ENCODE assay signal across 17 mouse cellular contexts in genomic region chr4:142517478-142518455, GRCm38 (mm10).
A peak's percentile ranks its signal among the peaks of the same experiment; 100 is the strongest.
DNase-seq lines count a peak whose midpoint lies in the region; ATAC-seq lines count a peak whose summit lies in the region.
"Had no signal": no experiment of that assay in that cellular context is flagged by ENCODE, and none has a peak within 500 bp of the region (broad histone marks: within the 10 kb centered on the region; RNA-seq: fewer than 3 reads in every experiment).

No protein-coding gene starts in this region.

- peaks cover 1% of the 10 kb centered on the region; the same call in 1 of the 2 replicates for H3K9me3 ChIP-seq in forebrain, embryonic 12.5 days
- no peaks in the 10 kb centered on the region for H3K9me3 ChIP-seq in forebrain, embryonic 11.5 days (ENCODE audit: control insufficient read depth, low read length)
- H3K9me3 ChIP-seq in forebrain, embryonic 14.5 days (replicated peaks; ENCODE audit: control insufficient read depth, low read length) = no peaks in the 10 kb centered on the region
- no peaks in the 10 kb centered on the region for H3K9me3 ChIP-seq in hindbrain, embryonic 14.5 days (ENCODE audit: control insufficient read depth, low read length)
- no peaks in the 10 kb centered on the region for H3K9me3 ChIP-seq in midbrain, embryonic 14.5 days (ENCODE audit: control insufficient read depth, low read length)
- H3K9me3 ChIP-seq: limb, embryonic 10.5 days had no signal

- H3K4me3 ChIP-seq in forebrain, embryonic 12.5 days (replicated peaks) = no peak overlapping the region
- H3K4me3 ChIP-seq in forebrain, embryonic 11.5 days (ENCODE audit: low read depth, low read length) = no peak overlapping the region
- no peak overlapping the region for H3K4me3 ChIP-seq in forebrain, embryonic 14.5 days (ENCODE audit: low read depth, low read length)
- H3K4me3 ChIP-seq in hindbrain, embryonic 14.5 days (replicated peaks; ENCODE audit: low read length) = no peak overlapping the region
- no peak overlapping the region for H3K4me3 ChIP-seq in midbrain, embryonic 14.5 days (replicated peaks; ENCODE audit: low read depth, low read length)
- H3K4me3 ChIP-seq: erythroblast, embryonic 14.5 days; limb, embryonic 10.5 days; liver, embryonic 15.5 days had no signal

- no peaks in the 10 kb centered on the region for H3K27me3 ChIP-seq in forebrain, embryonic 12.5 days
- H3K27me3 ChIP-seq in forebrain, embryonic 11.5 days (ENCODE audit: control insufficient read depth, insufficient read depth, low read length) = no peaks in the 10 kb centered on the region
- no peaks in the 10 kb centered on the region for H3K27me3 ChIP-seq in forebrain, embryonic 14.5 days (replicated peaks; ENCODE audit: control insufficient read depth, insufficient read depth, low read length)
- no peaks in the 10 kb centered on the region for H3K27me3 ChIP-seq in hindbrain, embryonic 14.5 days (ENCODE audit: control insufficient read depth, insufficient read depth, low read length)
- no peaks in the 10 kb centered on the region for H3K27me3 ChIP-seq in midbrain, embryonic 14.5 days (ENCODE audit: control insufficient read depth, insufficient read depth, low read length)
- H3K27me3 ChIP-seq: liver, embryonic 15.5 days; Patski had no signal

- no peak overlapping the region for H3K27ac ChIP-seq in forebrain, embryonic 12.5 days
- no peak overlapping the region for H3K27ac ChIP-seq in forebrain, embryonic 11.5 days (ENCODE audit: low read depth, low read length)
- 0 out of 2 replicates have a peak overlapping the region, but pooled peaks have one; percentile 44 for H3K27ac ChIP-seq in forebrain, embryonic 14.5 days (ENCODE audit: low read depth, low read length)
- peak overlapping the region; percentile 39; the same call in 1 of the 2 replicates for H3K27ac ChIP-seq in hindbrain, embryonic 14.5 days
- H3K27ac ChIP-seq in midbrain, embryonic 14.5 days (replicated peaks; ENCODE audit: low read depth, low read length) = peak overlapping the region; percentile 37; the same call in 1 of the 2 replicates
- H3K27ac ChIP-seq: limb, embryonic 10.5 days; liver, embryonic 15.5 days; macrophage; stomach, postnatal 0 days had no signal

- DNase-seq in forebrain, embryonic 11.5 days (ENCODE audit: low spot score) = no peak
- DNase-seq in forebrain, embryonic 14.5 days (ENCODE audit: low spot score) = peak; percentile 58
- DNase-seq in hindbrain, embryonic 14.5 days (ENCODE audit: low spot score) = peak; percentile 48
- peak; percentile 68 for DNase-seq in midbrain, embryonic 14.5 days
- no peak for DNase-seq in ovary, adult 18-20 months (ENCODE audit: low spot score)
- DNase-seq in embryo, embryonic 10.5 days (ENCODE audit: low spot score) = no peak
- DNase-seq in embryo, embryonic 10 days (ENCODE audit: low spot score) = no peak
- DNase-seq: gastrocnemius, postnatal 14 days; kidney, postnatal 36 days had no signal

- no peak overlapping the region for H3K9ac ChIP-seq in forebrain, embryonic 12.5 days
- no peak overlapping the region for H3K9ac ChIP-seq in forebrain, embryonic 11.5 days (ENCODE audit: low read length)
- no peak overlapping the region for H3K9ac ChIP-seq in forebrain, embryonic 14.5 days (ENCODE audit: low read length)
- H3K9ac ChIP-seq in hindbrain, embryonic 14.5 days = no peak overlapping the region
- no peak overlapping the region for H3K9ac ChIP-seq in midbrain, embryonic 14.5 days (replicated peaks; ENCODE audit: low read length)
- H3K9ac ChIP-seq: liver, embryonic 15.5 days had no signal

- H3K4me1 ChIP-seq in forebrain, embryonic 12.5 days = peaks cover 12% of the 10 kb centered on the region
- no peaks in the 10 kb centered on the region for H3K4me1 ChIP-seq in forebrain, embryonic 11.5 days (replicated peaks; ENCODE audit: control insufficient read depth, insufficient read depth, low read length)
- H3K4me1 ChIP-seq in forebrain, embryonic 14.5 days (ENCODE audit: control insufficient read depth, insufficient read depth, low read length) = no peaks in the 10 kb centered on the region
- H3K4me1 ChIP-seq in hindbrain, embryonic 14.5 days (replicated peaks; ENCODE audit: control insufficient read depth, insufficient read depth, low read length) = peaks cover 11% of the 10 kb centered on the region
- H3K4me1 ChIP-seq in midbrain, embryonic 14.5 days (ENCODE audit: control insufficient read depth, insufficient read depth, low read length) = peaks cover 12% of the 10 kb centered on the region
- H3K4me1 ChIP-seq: limb, embryonic 10.5 days; liver, embryonic 15.5 days had no signal

- ATAC-seq in forebrain, embryonic 12.5 days (ENCODE audit: low FRiP score) = 0 out of 2 replicates have a peak, but pooled peaks have one; percentile 14
- no peak for ATAC-seq in forebrain, embryonic 11.5 days (replicated peaks; ENCODE audit: low FRiP score)
- peak; percentile 34; the same call in 1 of the 2 replicates for ATAC-seq in forebrain, embryonic 14.5 days
- peak; percentile 66; the same call in 1 of the 2 replicates for ATAC-seq in hindbrain, embryonic 14.5 days (ENCODE audit: low FRiP score)
- ATAC-seq in midbrain, embryonic 14.5 days (ENCODE audit: low FRiP score, low TSS enrichment) = no peak
- ATAC-seq: inflammation-experienced regulatory T-cells, adult 6 months; Patski had no signal

- 64% methylated on average over 21 of the region's 21 CpGs for WGBS in forebrain, embryonic 12.5 days
- WGBS in forebrain, embryonic 11.5 days = 76% methylated on average over 21 of the region's 21 CpGs
- 66% methylated on average over 21 of the region's 21 CpGs for WGBS in forebrain, embryonic 14.5 days
- 50% methylated on average over 21 of the region's 21 CpGs for WGBS in hindbrain, embryonic 14.5 days
- 53% methylated on average over 21 of the region's 21 CpGs for WGBS in midbrain, embryonic 14.5 days

- no peaks in the 10 kb centered on the region for H3K36me3 ChIP-seq in forebrain, embryonic 12.5 days (replicated peaks)
- no peaks in the 10 kb centered on the region for H3K36me3 ChIP-seq in forebrain, embryonic 11.5 days (ENCODE audit: control insufficient read depth, insufficient read depth, low read length)
- no peaks in the 10 kb centered on the region for H3K36me3 ChIP-seq in forebrain, embryonic 14.5 days (ENCODE audit: control insufficient read depth, insufficient read depth, low read length)
- no peaks in the 10 kb centered on the region for H3K36me3 ChIP-seq in hindbrain, embryonic 14.5 days (replicated peaks; ENCODE audit: control insufficient read depth, insufficient read depth)
- H3K36me3 ChIP-seq in midbrain, embryonic 14.5 days (ENCODE audit: control insufficient read depth, insufficient read depth, low read length) = no peaks in the 10 kb centered on the region
- H3K36me3 ChIP-seq: limb, embryonic 10.5 days; liver, embryonic 15.5 days had no signal

- no peak overlapping the region for H3K4me2 ChIP-seq in forebrain, embryonic 12.5 days
- H3K4me2 ChIP-seq in forebrain, embryonic 11.5 days (ENCODE audit: low read depth, low read length, severe bottlenecking) = no peak overlapping the region
- H3K4me2 ChIP-seq in forebrain, embryonic 14.5 days (ENCODE audit: low read length) = no peak overlapping the region
- H3K4me2 ChIP-seq in hindbrain, embryonic 14.5 days (replicated peaks) = no peak overlapping the region
- H3K4me2 ChIP-seq in midbrain, embryonic 14.5 days (ENCODE audit: low read length) = no peak overlapping the region
- H3K4me2 ChIP-seq: liver, embryonic 15.5 days had no signal

Comparison
In these comparisons a context has a peak if more than half of its experiments do, and no peak if none do; other contexts are left out.
1. ATAC-seq: peak in forebrain, embryonic 12.5 days (single experiment), forebrain, embryonic 14.5 days (single experiment) and hindbrain, embryonic 14.5 days (single experiment); none in forebrain, embryonic 11.5 days (single experiment) and midbrain, embryonic 14.5 days (single experiment).
2. H3K27ac ChIP-seq: peak in forebrain, embryonic 14.5 days (single experiment), hindbrain, embryonic 14.5 days (single experiment) and midbrain, embryonic 14.5 days (single experiment); none in forebrain, embryonic 12.5 days (single experiment) and forebrain, embryonic 11.5 days (single experiment).
3. DNase-seq: peak in forebrain, embryonic 14.5 days (single experiment), hindbrain, embryonic 14.5 days (single experiment) and midbrain, embryonic 14.5 days (single experiment); none in forebrain, embryonic 11.5 days (single experiment), ovary, adult 18-20 months (single experiment), embryo, embryonic 10.5 days (single experiment) and embryo, embryonic 10 days (single experiment).